Mouse (Mus musculus): ENCODE measurements around the gene Pelp1. TPM values are rescaled to one million over a fixed set of nuclear protein-coding genes. Genes with fewer than 3 reads are reported as not detected.
A peak's percentile ranks its signal among the peaks of the same experiment; 100 is the strongest.

Pelp1 gene
- polyA plus RNA-seq, 1 experiment from 2014 or later: 31.6 TPM

GRCm38 (mm10) chr11:70444667-70445066, 34.8 kb upstream of the Pelp1 start:
- ATAC-seq (ENCODE audit: insufficient number of reproducible peaks, insufficient read depth, low FRiP score, low read depth): 0 out of 2 replicates have a peak, but pooled peaks have one; percentile 49
- Histone ChIP-seq H3K27me3 (ENCODE audit: control insufficient read depth, insufficient read depth, low read length) (no peaks in the 10 kb centered on the region), H3K27ac (ENCODE audit: low read length) (no peak overlapping the region), H3K4me3 (ENCODE audit: low read depth, low read length) (no peak overlapping the region), H3K9ac (replicated peaks; ENCODE audit: low read depth, low read length) (no peak overlapping the region), H3K36me3 (ENCODE audit: control insufficient read depth, insufficient read depth, low read length) (peaks cover 5% of the 10 kb centered on the region; the same call in 1 of the 2 replicates), H3K4me2 (replicated peaks; ENCODE audit: low read depth, low read length) (no peak overlapping the region), H3K9me3 (ENCODE audit: control insufficient read depth, low read depth, low read length) (no peaks in the 10 kb centered on the region), H3K4me1 (ENCODE audit: control insufficient read depth, insufficient read depth, low read length) (no peaks in the 10 kb centered on the region)
- 60% methylated on average over 6 of the region's 6 CpGs for WGBS

GRCm38 (mm10) chr11:70443964-70444363, 34.1 kb upstream of the Pelp1 start:
- Histone ChIP-seq H3K4me3 (ENCODE audit: low read depth, low read length) (no peak overlapping the region), H3K4me1 (ENCODE audit: control insufficient read depth, insufficient read depth, low read length) (no peaks in the 10 kb centered on the region), H3K27ac (ENCODE audit: low read length) (no peak overlapping the region), H3K9me3 (ENCODE audit: control insufficient read depth, low read depth, low read length) (no peaks in the 10 kb centered on the region), H3K9ac (replicated peaks; ENCODE audit: low read depth, low read length) (no peak overlapping the region), H3K27me3 (ENCODE audit: control insufficient read depth, insufficient read depth, low read length) (no peaks in the 10 kb centered on the region), H3K4me2 (replicated peaks; ENCODE audit: low read depth, low read length) (no peak overlapping the region), H3K36me3 (ENCODE audit: control insufficient read depth, insufficient read depth, low read length) (peaks cover 5% of the 10 kb centered on the region; the same call in 1 of the 2 replicates)
- 78% methylated on average over 3 of the region's 3 CpGs for WGBS
- ATAC-seq (ENCODE audit: insufficient number of reproducible peaks, insufficient read depth, low FRiP score, low read depth): no peak

- Histone ChIP-seq H3K9ac (replicated peaks; ENCODE audit: low read depth, low read length) (no peak overlapping the region), H3K4me1 (ENCODE audit: control insufficient read depth, insufficient read depth, low read length) (no peaks in the 10 kb centered on the region), H3K36me3 (ENCODE audit: control insufficient read depth, insufficient read depth, low read length) (peaks cover 19% of the 10 kb centered on the region), H3K27ac (ENCODE audit: low read length) (no peak overlapping the region), H3K4me2 (replicated peaks; ENCODE audit: low read depth, low read length) (no peak overlapping the region), H3K9me3 (ENCODE audit: control insufficient read depth, low read depth, low read length) (no peaks in the 10 kb centered on the region), H3K4me3 (ENCODE audit: low read depth, low read length) (no peak overlapping the region), H3K27me3 (ENCODE audit: control insufficient read depth, insufficient read depth, low read length) (no peaks in the 10 kb centered on the region)
- no peak for ATAC-seq (ENCODE audit: insufficient number of reproducible peaks, insufficient read depth, low FRiP score, low read depth)
- WGBS: 92% methylated on average over 7 of the region's 7 CpGs
These were observed 32.1 kb upstream of the Pelp1 start for GRCm38 (mm10) chr11:70441882-70442281.

GRCm38 (mm10) chr11:70440637-70441036, 30.8 kb upstream of the Pelp1 start:
- ATAC-seq (ENCODE audit: insufficient number of reproducible peaks, insufficient read depth, low FRiP score, low read depth): no peak
- WGBS: 67% methylated on average over 4 of the region's 4 CpGs
- H3K4me1 ChIP-seq (ENCODE audit: control insufficient read depth, insufficient read depth, low read length): no peaks in the 10 kb centered on the region
- H3K27ac ChIP-seq (ENCODE audit: low read length): no peak overlapping the region
- no peaks in the 10 kb centered on the region for H3K9me3 ChIP-seq (ENCODE audit: control insufficient read depth, low read depth, low read length)
- H3K9ac ChIP-seq (replicated peaks; ENCODE audit: low read depth, low read length): no peak overlapping the region
- H3K4me2 ChIP-seq (replicated peaks; ENCODE audit: low read depth, low read length): no peak overlapping the region
- H3K27me3 ChIP-seq (ENCODE audit: control insufficient read depth, insufficient read depth, low read length): no peaks in the 10 kb centered on the region
- peaks cover 21% of the 10 kb centered on the region for H3K36me3 ChIP-seq (ENCODE audit: control insufficient read depth, insufficient read depth, low read length)
- no peak overlapping the region for H3K4me3 ChIP-seq (ENCODE audit: low read depth, low read length)

- no peak overlapping the region for H3K27ac ChIP-seq (ENCODE audit: low read length)
- no peak overlapping the region for H3K4me2 ChIP-seq (replicated peaks; ENCODE audit: low read depth, low read length)
- no peaks in the 10 kb centered on the region for H3K9me3 ChIP-seq (ENCODE audit: control insufficient read depth, low read depth, low read length)
- 88% methylated on average over 7 of the region's 7 CpGs for WGBS
- no peaks in the 10 kb centered on the region for H3K27me3 ChIP-seq (ENCODE audit: control insufficient read depth, insufficient read depth, low read length)
- no peak overlapping the region for H3K9ac ChIP-seq (replicated peaks; ENCODE audit: low read depth, low read length)
- ATAC-seq (ENCODE audit: insufficient number of reproducible peaks, insufficient read depth, low FRiP score, low read depth): no peak
- no peak overlapping the region for H3K4me3 ChIP-seq (ENCODE audit: low read depth, low read length)
- H3K36me3 ChIP-seq (ENCODE audit: control insufficient read depth, insufficient read depth, low read length): peaks cover 21% of the 10 kb centered on the region
- H3K4me1 ChIP-seq (ENCODE audit: control insufficient read depth, insufficient read depth, low read length): 0 out of 2 replicates have a peak, but pooled peaks cover under 1% of the 10 kb centered on the region
These were observed 29.0 kb upstream of the Pelp1 start for GRCm38 (mm10) chr11:70438728-70439374.

- Histone ChIP-seq H3K4me1 (ENCODE audit: control insufficient read depth, insufficient read depth, low read length) (peaks cover 10% of the 10 kb centered on the region; the same call in 1 of the 2 replicates), H3K4me3 (ENCODE audit: low read depth, low read length) (no peak overlapping the region), H3K27ac (ENCODE audit: low read length) (no peak overlapping the region), H3K27me3 (ENCODE audit: control insufficient read depth, insufficient read depth, low read length) (no peaks in the 10 kb centered on the region), H3K4me2 (replicated peaks; ENCODE audit: low read depth, low read length) (no peak overlapping the region), H3K36me3 (ENCODE audit: control insufficient read depth, insufficient read depth, low read length) (peaks cover 21% of the 10 kb centered on the region), H3K9ac (replicated peaks; ENCODE audit: low read depth, low read length) (no peak overlapping the region), H3K9me3 (ENCODE audit: control insufficient read depth, low read depth, low read length) (no peaks in the 10 kb centered on the region)
- 79% methylated on average over 6 of the region's 6 CpGs for WGBS
- no peak for ATAC-seq (ENCODE audit: insufficient number of reproducible peaks, insufficient read depth, low FRiP score, low read depth)
These were observed 27.6 kb upstream of the Pelp1 start for GRCm38 (mm10) chr11:70437426-70437825.

GRCm38 (mm10) chr11:70435476-70435875, 25.6 kb upstream of the Pelp1 start:
- Histone ChIP-seq H3K4me3 (ENCODE audit: low read depth, low read length) (no peak overlapping the region), H3K9me3 (ENCODE audit: control insufficient read depth, low read depth, low read length) (no peaks in the 10 kb centered on the region), H3K27ac (ENCODE audit: low read length) (no peak overlapping the region), H3K4me1 (ENCODE audit: control insufficient read depth, insufficient read depth, low read length) (peaks cover 14% of the 10 kb centered on the region; the same call in 1 of the 2 replicates), H3K9ac (replicated peaks; ENCODE audit: low read depth, low read length) (no peak overlapping the region), H3K36me3 (ENCODE audit: control insufficient read depth, insufficient read depth, low read length) (peaks cover 21% of the 10 kb centered on the region), H3K4me2 (replicated peaks; ENCODE audit: low read depth, low read length) (no peak overlapping the region), H3K27me3 (ENCODE audit: control insufficient read depth, insufficient read depth, low read length) (no peaks in the 10 kb centered on the region)
- ATAC-seq (ENCODE audit: insufficient number of reproducible peaks, insufficient read depth, low FRiP score, low read depth): no peak
- WGBS: 70% methylated on average over 5 of the region's 5 CpGs

GRCm38 (mm10) chr11:70433951-70434350, 24.1 kb upstream of the Pelp1 start:
- H3K9ac ChIP-seq (replicated peaks; ENCODE audit: low read depth, low read length): no peak overlapping the region
- H3K27me3 ChIP-seq (ENCODE audit: control insufficient read depth, insufficient read depth, low read length): no peaks in the 10 kb centered on the region
- H3K4me3 ChIP-seq (ENCODE audit: low read depth, low read length): no peak overlapping the region
- 90% methylated on average over 3 of the region's 3 CpGs for WGBS
- peaks cover 14% of the 10 kb centered on the region; the same call in 1 of the 2 replicates for H3K4me1 ChIP-seq (ENCODE audit: control insufficient read depth, insufficient read depth, low read length)
- ATAC-seq (ENCODE audit: insufficient number of reproducible peaks, insufficient read depth, low FRiP score, low read depth): no peak
- H3K4me2 ChIP-seq (replicated peaks; ENCODE audit: low read depth, low read length): no peak overlapping the region
- no peaks in the 10 kb centered on the region for H3K9me3 ChIP-seq (ENCODE audit: control insufficient read depth, low read depth, low read length)
- no peak overlapping the region for H3K27ac ChIP-seq (ENCODE audit: low read length)
- H3K36me3 ChIP-seq (ENCODE audit: control insufficient read depth, insufficient read depth, low read length): peaks cover 16% of the 10 kb centered on the region

GRCm38 (mm10) chr11:70433569-70433943, 23.7 kb upstream of the Pelp1 start:
- H3K36me3 ChIP-seq (ENCODE audit: control insufficient read depth, insufficient read depth, low read length): peaks cover 13% of the 10 kb centered on the region
- H3K4me3 ChIP-seq (ENCODE audit: low read depth, low read length): peak overlapping the region; percentile 70; the same call in 1 of the 2 replicates
- peaks cover 14% of the 10 kb centered on the region; the same call in 1 of the 2 replicates for H3K4me1 ChIP-seq (ENCODE audit: control insufficient read depth, insufficient read depth, low read length)
- H3K9ac ChIP-seq (replicated peaks; ENCODE audit: low read depth, low read length): no peak overlapping the region
- H3K9me3 ChIP-seq (ENCODE audit: control insufficient read depth, low read depth, low read length): no peaks in the 10 kb centered on the region
- no peaks in the 10 kb centered on the region for H3K27me3 ChIP-seq (ENCODE audit: control insufficient read depth, insufficient read depth, low read length)
- no peak overlapping the region for H3K27ac ChIP-seq (ENCODE audit: low read length)
- no peak for ATAC-seq (ENCODE audit: insufficient number of reproducible peaks, insufficient read depth, low FRiP score, low read depth)
- 80% methylated on average over 1 of the region's 1 CpGs for WGBS
- peak overlapping the region; percentile 83 for H3K4me2 ChIP-seq (replicated peaks; ENCODE audit: low read depth, low read length)
